Mouse (Mus musculus) heart, adult 2 months (tissue): Measurements from ENCODE around the gene Plekhj1. TPM values are rescaled to one million over a fixed set of nuclear protein-coding genes. Genes with fewer than 3 reads are reported as not detected.
"Not testable (repeated sequence)": the region's sequence is repeated elsewhere in the genome, so short reads cannot be mapped to it uniquely, and the experiment has no call there.

Source experiments
- DNase-seq, 2 experiments: peaks; one replicate each; pipeline ENCODE4 v3.0.0; 2021
- H3K27ac ChIP-seq: fragments of 200-600 bp; 2 replicates; pipeline ENCODE4 v1.8.1; 2022
- H3K27me3 ChIP-seq: fragments of 200-500 bp; 2 replicates; pipeline ENCODE4 v1.6.1; 2012; ENCODE audit warnings: mild to moderate bottlenecking, low read length, inconsistent platforms, mixed read lengths; ENCODE audit not compliant: control insufficient read depth, insufficient read depth
- H3K36me3 ChIP-seq: fragments of 200-500 bp; 2 replicates; pipeline ENCODE4 v1.6.1; 2012; ENCODE audit warnings: low read length, inconsistent platforms; ENCODE audit not compliant: control insufficient read depth, insufficient read depth
- H3K4me1 ChIP-seq: fragments of 200-500 bp; 2 replicates; pipeline ENCODE4 v1.6.1; 2011; ENCODE audit warnings: low read length; ENCODE audit not compliant: control insufficient read depth, insufficient read depth
- H3K4me3 ChIP-seq: fragments of 200-600 bp; 2 replicates; pipeline ENCODE4 v1.8.1; 2022
- H3K79me2 ChIP-seq: fragments of 200-500 bp; replicated peaks from 2 replicates; pipeline ENCODE4 v1.6.1; 2012; ENCODE audit warnings: mild to moderate bottlenecking, inconsistent platforms, low read length, moderate library complexity, mixed read lengths; ENCODE audit not compliant: control insufficient read depth, insufficient read depth
- H3K9ac ChIP-seq: fragments of 200-500 bp; 2 replicates; pipeline ENCODE4 v1.6.1; 2012; ENCODE audit warnings: low read depth, mild to moderate bottlenecking, control low read depth, inconsistent platforms, low read length, mixed read lengths
- CTCF ChIP-seq: fragments of 200-600 bp; IDR thresholded peaks from 2 replicates; pipeline ENCODE4 v1.8.1; 2022; ENCODE audit warnings: antibody characterized with exemption, mild to moderate bottlenecking, moderate library complexity
- EP300 ChIP-seq: fragments of 200-500 bp; IDR thresholded peaks from 2 replicates; pipeline ENCODE4 v1.6.1; 2011; ENCODE audit warnings: low read depth, low read length, control low read depth; ENCODE audit not compliant: insufficient read depth
- POLR2A ChIP-seq: fragments of 200-500 bp; IDR thresholded peaks from 2 replicates; pipeline ENCODE4 v1.6.1; 2011; ENCODE audit warnings: mild to moderate bottlenecking, low read depth, low read length, control low read depth; ENCODE audit not compliant: insufficient read depth
- WGBS: fragments of 180-500 bp; shearing (Covaris S2); methylation state at CpG from one replicate; pipeline ENCODE4 v1.1.7; 2018; 5-methylcytosine and 5-hydroxymethylcytosine counted together
- intact Hi-C: fragments of 180-260 bp; cut with DNase I; formaldehyde crosslinking; loops from one replicate; pipeline ENCODE4 v1.15.1; 2025
- polyA plus RNA-seq: library from polyadenylated mRNA; depleted of rRNA; stranded (reverse); fragments of >200 nt; gene quantifications from 2 replicates; pipeline ENCODE4 v1.2.3, GENCODE M21; 2012
- total RNA-seq, 2 experiments: library from RNA; stranded (reverse); gene quantifications; 2 replicates each; pipeline ENCODE4 v1.2.3; 2021

Gene Plekhj1
- total and polyA plus RNA-seq, 3 experiments, result 28.9 to 33.0 (median 29.7) TPM

DNA sequence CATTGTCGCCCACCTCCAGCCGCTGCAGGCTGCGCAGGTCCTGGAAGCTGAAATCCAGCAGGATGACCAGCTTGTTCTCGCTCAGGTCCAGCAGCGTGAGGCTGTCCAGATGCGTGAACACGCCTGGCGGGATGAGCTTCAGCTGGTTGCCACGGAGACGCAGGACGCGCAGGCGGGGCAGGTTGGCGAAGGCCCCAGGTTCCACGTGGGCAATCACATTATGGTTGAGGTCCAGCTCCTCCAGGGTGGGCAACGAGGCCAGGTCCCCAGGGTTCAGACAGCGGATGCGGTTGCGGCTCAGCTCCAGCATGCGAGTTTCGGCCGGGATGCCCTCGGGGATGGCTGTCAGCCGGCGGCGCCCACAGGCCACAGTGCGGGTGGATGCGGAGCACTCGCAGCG, 37.2 kb upstream of the Plekhj1 start:
- Histone ChIP-seq H3K4me1 (no peaks in the 10 kb centered on the region; the same call in 1 of the 2 replicates), H3K4me3 (no peak overlapping the region), H3K36me3 (no peaks in the 10 kb centered on the region), H3K27ac (no peak overlapping the region), H3K27me3 (peaks cover 3% of the 10 kb centered on the region; the same call in 1 of the 2 replicates), H3K79me2 (no peaks in the 10 kb centered on the region), H3K9ac (no peak overlapping the region)
- WGBS, result 58% methylated on average over 30 of the region's 30 CpGs
- no peak for TF ChIP-seq CTCF
- TF ChIP-seq EP300, result no peak
- TF ChIP-seq POLR2A, result no peak
- intact Hi-C loops, result no loop called here
- DNase-seq, result no peak

DNA sequence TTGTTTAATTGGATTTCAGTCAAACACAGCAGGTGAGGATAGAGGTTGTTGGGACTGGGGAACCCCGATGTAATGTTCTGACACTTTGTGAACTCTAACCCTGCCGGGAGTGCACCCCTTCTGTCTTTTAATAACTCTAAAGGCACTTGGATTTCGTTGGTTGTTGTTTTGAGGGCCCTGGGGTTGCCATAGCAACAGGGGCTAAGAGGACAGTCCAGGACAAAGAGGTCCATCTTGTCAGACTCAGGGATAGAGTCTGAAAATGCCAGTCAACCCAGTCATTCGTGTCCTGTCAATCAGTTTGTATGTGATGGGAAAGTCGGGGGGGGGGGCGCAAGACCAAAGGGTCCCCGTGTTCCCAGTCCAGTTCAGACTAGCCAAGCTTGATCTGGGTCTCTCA, 34.4 kb upstream of the Plekhj1 start:
- TF ChIP-seq POLR2A (no peak), CTCF (no peak), EP300 (no peak)
- peaks cover 7% of the 10 kb centered on the region; the same call in 1 of the 2 replicates for H3K36me3 ChIP-seq
- H3K9ac ChIP-seq, result no peak overlapping the region
- intact Hi-C loops, result no loop called here
- no peak overlapping the region for H3K27ac ChIP-seq
- no peak for DNase-seq
- H3K27me3 ChIP-seq, result peaks cover 3% of the 10 kb centered on the region; the same call in 1 of the 2 replicates
- peaks cover 10% of the 10 kb centered on the region for H3K4me1 ChIP-seq
- 0 out of 2 replicates have a peak, but pooled peaks cover under 1% of the 10 kb centered on the region for H3K79me2 ChIP-seq
- WGBS, result 71% methylated on average over 7 of the region's 7 CpGs
- H3K4me3 ChIP-seq, result no peak overlapping the region

DNA sequence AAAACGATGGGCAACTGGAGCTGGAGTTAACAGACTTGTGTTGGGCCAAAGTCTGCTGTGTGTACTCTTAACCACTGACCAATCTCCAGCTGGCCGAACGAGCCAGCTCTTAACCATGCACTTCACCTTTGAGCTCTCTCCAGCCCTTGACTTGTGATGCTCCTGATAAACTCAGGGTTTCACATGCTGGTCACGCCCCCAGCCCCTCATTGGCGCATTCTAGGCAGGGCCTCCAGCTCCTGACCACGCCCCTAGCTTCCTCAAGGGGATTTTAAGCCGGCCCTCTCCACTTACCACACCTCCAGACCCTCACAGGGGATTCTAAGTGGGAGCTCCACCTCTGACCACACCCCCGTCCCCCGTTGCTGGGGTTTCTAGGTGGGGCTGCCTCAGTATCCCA, 32.7 kb upstream of the Plekhj1 start:
- Histone ChIP-seq H3K27ac (no peak overlapping the region), H3K4me1 (peaks cover 12% of the 10 kb centered on the region), H3K9ac (no peak overlapping the region), H3K36me3 (peaks cover 7% of the 10 kb centered on the region; the same call in 1 of the 2 replicates), H3K4me3 (no peak overlapping the region), H3K79me2 (peaks cover 7% of the 10 kb centered on the region), H3K27me3 (peaks cover 3% of the 10 kb centered on the region; the same call in 1 of the 2 replicates)
- peak; percentile 43 to 56 for DNase-seq
- 21% methylated on average over 9 of the region's 9 CpGs for WGBS
- intact Hi-C loops, result no loop called here
- TF ChIP-seq POLR2A, result no peak
- TF ChIP-seq EP300, result no peak
- TF ChIP-seq CTCF, result no peak

DNA sequence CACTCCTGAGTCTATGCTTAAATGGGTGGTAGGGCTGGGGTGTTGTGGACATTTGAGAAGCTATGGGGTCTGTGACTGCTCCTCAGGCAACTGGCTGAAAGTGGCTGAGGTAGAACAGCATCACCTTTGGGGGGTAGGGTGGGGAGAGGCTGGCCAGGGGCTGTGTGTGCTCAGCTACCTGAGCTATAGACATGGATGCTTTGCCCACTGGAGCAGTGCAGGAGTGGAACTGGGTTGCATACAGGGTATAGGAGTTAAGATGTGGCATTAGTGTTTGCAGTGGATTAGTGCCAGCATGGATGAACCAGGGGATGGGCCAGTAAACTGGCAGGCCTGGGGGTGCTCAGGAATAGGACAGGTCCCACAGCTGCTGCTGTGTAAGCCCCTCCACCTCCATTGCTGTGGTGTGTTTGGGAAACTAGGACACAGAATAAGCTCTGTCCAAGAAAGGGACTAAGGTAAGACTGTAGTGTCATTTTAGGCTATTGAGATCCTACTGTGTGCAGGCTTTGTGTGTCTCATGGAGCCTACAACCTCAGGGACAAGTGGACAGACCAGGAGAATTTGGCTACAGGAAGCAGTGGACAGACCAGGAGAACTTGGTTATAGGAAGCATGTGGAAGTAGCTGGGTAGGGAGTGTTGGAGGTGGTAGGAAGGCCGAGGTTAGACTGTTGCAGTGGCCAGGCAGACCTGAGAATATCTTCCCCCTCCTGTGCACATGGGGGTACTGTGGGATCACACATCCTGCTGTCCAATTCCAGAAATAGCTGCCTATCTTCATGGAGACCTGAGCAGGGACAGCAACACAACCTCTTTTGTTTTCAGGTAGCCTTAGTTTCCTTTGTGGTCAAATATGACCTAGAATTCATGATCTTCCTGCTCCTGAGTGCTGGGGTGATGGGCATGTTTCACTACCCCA, 31.2 kb upstream of the Plekhj1 start:
- intact Hi-C loops, result no loop called here
- Histone ChIP-seq H3K4me3 (no peak overlapping the region), H3K79me2 (peaks cover 7% of the 10 kb centered on the region), H3K27ac (no peak overlapping the region), H3K4me1 (peaks cover 12% of the 10 kb centered on the region), H3K27me3 (peaks cover under 1% of the 10 kb centered on the region; the same call in 1 of the 2 replicates), H3K36me3 (peaks cover 7% of the 10 kb centered on the region; the same call in 1 of the 2 replicates), H3K9ac (no peak overlapping the region)
- TF ChIP-seq CTCF, result peak; percentile 37
- 0 out of 2 replicates have a peak, but pooled peaks have one; percentile 29 for TF ChIP-seq EP300
- TF ChIP-seq POLR2A, result no peak
- 19% methylated on average over 1 of the region's 1 CpGs for WGBS
- peak in 1 of 2 experiments; percentile 26 for DNase-seq

DNA sequence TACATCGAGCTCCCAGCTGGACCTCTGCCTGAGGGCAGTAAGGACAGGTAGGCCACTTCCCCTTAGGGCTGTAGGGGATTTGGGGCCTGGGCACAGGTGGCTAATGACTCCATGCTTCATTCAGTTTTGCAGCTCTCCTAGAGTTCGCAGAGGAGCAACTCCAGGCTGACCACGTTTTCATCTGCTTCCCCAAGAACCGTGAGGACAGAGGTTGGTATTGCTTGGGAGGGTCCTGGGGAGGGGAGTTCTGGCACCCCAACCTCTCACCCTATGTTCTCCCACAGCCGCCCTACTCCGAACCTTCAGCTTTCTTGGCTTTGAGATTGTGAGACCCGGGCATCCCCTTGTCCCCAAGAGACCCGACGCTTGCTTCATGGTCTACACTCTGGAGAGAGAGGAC, 30.2 kb upstream of the Plekhj1 start:
- H3K79me2 ChIP-seq, H3K27ac ChIP-seq, H3K36me3 ChIP-seq, H3K27me3 ChIP-seq, H3K9ac ChIP-seq, intact Hi-C loops, H3K4me3 ChIP-seq: not testable (repeated sequence)
- DNase-seq, result peak in 1 of 2 experiments; percentile 21
- H3K4me1 ChIP-seq, result peaks cover 12% of the 10 kb centered on the region
- WGBS, result 56% methylated on average over 9 of the region's 9 CpGs

DNA sequence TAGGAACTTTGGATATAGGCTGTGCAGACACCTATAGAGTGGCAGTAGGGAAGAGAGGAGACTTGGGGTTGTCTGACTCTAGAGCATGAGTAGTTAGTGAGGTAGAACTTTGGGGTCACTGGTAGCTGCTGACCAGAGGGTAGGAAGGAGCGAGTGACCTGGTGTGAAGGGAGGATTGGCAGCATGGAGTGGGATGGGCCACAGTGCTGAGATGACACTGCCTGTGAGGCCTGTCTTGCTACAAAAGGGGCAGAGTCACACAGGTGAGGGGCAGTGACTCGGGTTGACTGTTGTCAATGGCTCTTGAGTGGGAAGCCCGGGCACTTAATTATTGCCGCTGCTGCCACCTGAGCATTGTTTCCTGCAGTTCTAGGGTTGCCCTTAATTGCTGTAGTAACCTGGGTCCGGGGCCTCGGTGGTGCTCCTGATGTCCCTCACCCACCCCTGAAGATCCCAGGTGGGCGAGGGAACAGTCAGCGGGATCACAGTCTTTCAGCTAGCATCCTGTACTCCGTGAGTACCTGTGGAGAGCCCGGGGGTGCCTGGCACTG, 29.5 kb upstream of the Plekhj1 start:
- Histone ChIP-seq H3K27me3 (no peaks in the 10 kb centered on the region), H3K36me3 (peaks cover 7% of the 10 kb centered on the region; the same call in 1 of the 2 replicates), H3K79me2 (peaks cover 7% of the 10 kb centered on the region), H3K4me3 (peak overlapping the region; percentile 98), H3K4me1 (peaks cover 12% of the 10 kb centered on the region), H3K27ac (no peak overlapping the region; the same call in 1 of the 2 replicates), H3K9ac (peak overlapping the region; percentile 92)
- TF ChIP-seq POLR2A (no peak), EP300 (no peak), CTCF (no peak)
- intact Hi-C loops, result loop anchor here (2.0 kb wide), 1 partner anchor 29 kb away; the partner anchor contains the start of genes Plekhj1 and Sf3a2
- no peak for DNase-seq
- 46% methylated on average over 10 of the region's 10 CpGs for WGBS
